Mouse (Mus musculus) right cerebral cortex, postnatal 4 days (tissue): Measurements from ENCODE around the gene Mrpl23.

Experiments
- DNase-seq: peaks from one replicate; pipeline ENCODE4 v3.0.0-alpha.2; 2022

Gene Mrpl23

DNA sequence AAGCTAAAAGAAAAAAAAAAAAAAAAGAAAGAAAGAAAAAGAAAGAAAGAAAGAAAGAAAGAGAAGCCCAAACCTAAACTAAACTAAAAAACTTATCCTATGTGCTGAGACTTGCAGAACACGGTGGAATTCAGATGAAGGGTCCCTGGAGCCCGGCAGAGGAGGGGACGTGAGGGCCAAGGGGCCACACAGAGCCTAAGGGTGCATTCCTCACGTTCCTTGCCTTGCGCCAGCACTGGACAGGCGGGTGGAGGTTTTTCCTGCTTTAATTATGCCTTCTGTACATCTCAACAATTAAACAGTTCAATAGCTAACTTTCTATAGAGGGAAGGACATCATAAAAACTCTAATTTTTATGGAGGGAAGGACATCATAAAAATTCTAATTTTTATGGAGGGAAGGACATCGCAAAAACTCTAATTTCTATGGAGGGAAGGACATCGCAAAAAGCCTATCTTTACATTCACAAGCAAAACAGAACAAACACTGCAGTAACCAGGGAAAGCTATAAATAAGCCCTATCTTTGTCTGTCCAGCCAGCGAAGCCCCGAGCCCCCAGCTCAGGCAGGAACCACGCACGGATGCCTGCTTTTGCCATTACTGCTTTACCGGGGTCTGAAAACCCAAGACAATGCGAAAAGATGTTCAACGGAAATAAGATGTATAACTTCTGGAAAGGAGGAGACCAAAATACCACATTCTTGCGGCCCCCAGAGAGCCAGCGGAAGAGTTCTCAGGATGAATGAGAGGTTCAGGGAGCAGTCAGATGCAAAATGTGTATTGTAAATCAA lies 9.1 kb upstream of the Mrpl23 start:
- DNase-seq: no peak

DNA sequence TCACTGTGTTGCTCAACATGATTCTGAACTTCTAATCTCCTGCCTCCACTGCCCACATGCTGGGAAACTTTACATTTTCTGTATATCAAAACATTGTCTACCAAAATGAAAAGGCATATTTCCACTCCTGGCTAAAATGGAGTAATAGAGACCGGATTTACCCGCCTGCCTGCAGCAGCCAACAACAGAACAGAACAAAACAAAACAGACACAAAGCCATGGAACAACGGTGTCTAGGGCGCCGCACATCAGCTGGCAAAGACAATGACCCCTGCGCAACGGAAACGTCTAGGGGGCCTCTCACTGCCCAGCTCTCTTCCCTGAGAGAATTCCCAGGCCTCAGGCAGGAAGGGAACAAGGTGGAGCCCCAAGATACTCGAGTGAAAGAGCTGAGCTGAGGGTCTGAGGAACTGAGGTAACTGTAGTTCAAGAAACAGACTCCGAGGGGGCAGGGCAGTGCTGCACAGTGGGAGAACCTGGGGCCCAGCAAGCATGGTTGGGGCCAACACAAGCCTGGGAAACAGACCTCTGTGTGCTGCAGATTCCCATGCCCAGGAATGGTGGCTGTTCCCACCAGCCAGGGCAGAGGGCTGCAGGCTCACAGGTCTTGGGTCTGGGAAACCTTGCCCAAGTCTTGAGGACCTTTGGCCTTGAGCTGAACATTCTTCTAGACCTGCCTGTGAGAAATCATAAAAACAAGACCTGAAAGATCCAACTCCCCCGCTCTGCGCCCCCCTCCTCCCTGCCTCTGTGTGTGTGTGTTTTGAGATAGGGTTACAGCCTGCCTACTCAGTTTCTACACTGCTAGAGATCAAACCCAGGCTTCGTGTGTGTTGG lies 6.9 kb upstream of the Mrpl23 start:
- DNase-seq: no peak

DNA sequence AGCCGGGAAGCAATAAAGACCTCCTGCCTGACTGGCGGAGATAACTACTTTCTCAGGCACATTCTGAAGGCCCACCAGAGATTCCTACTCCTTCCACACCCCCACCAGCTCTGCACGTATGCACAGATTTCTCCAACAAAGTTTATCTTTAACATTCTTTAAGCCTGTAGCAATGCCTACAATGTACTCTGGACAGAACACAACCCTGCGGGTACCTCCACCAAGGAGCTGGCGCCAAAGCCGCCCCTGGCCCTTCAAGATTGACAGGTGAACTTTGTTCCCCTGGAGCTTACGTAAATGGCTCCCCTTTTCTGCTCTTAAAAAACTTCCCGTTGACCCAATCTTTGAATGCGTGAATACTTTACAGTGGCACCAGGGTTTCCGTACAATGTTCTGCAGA lies 3.1 kb upstream of the Mrpl23 start:
- DNase-seq: no peak

DNA sequence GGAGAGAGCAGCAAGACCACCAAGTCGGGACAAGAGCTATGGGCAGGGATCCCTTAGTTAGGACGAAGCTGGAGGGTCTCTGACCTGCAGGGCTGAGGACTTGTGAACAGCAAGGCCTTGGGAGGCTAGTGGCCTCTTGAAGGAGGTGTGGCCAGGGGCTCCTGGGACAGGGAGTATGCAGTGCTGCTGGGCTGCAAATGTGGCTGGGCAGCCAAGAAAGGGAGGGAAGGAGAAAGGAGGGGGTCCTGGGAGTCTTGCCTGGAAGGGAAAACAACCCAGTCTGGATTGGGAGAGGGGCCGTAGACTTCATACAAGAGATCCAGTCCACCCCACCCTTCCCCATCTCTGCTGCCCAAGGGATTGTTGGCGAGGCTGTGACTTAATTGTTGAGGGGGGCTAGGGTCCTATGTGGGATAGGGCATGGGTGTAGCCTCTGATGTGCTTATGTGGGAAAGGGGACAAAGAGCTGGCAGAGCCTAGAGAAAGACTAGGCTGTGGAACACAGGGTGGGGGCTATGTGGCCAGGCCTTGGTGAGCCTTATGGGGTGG lies 439 bp upstream of the Mrpl23 start:
- DNase-seq: no peak

DNA sequence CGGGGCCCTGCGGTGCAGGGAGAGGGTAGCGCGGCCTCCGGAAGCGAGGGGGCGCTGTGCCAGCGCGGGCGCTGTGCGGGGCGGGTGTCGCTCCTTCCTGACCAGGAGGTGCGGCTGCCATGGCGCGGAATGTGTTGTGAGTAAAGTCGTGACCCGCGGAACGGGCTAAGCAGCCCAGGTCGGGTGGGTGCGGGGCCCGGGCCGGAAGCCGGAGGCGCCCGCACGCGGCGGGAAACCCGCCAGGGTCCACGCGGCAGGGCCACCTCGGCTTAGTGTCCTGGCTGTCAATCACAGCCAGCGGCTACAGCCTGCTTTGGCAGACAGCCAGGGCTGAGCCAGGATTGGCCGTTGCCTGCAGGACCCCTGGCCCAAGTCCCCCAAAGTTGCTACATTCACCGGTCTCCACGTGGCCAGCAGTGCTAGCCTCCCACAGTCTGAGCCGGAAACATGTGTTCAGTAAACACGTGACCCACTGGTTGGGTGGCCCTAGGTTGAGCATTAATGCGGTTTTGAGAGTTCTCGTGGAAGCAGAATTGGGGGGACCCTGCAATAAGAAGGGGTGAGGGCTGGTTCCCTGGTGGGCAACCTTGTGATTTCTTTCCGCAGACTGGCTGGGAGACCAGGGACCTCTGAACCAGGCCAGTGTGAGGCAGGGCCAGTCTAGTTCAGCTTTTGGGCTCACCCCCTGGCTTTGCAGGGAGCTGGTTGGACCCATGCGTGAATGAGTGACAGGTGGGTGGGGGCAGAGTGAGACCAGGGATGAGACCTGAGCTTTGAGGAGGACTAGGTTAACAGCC lies 771 bp downstream of the Mrpl23 start:
- peak; percentile 94 for DNase-seq

- DNase-seq: no peak
These were observed 2.6 kb downstream of the Mrpl23 start for GRCm38 (mm10) chr7:142535116-142535515.

DNA sequence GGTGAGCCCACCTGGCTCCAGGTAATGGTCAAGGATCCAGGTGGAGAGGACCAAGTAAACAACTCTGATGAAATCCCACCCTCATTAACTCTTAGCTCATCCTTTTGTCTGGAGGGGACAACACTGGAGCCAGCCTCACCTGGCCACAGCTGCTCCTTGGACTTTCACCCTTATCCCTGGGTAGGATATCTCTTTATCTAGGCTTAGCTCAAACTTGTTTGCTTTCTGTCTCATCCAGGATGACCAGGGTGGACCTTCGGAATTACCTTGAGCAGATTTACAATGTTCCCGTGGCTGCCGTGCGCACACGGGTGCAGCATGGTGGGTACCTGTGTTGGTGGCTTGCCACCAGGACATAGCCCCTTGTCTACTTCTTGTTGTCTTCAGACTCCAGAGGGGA lies 3.3 kb downstream of the Mrpl23 start:
- no peak for DNase-seq

GRCm38 (mm10) chr7:142537181-142537580 lies 4.7 kb downstream of the Mrpl23 start:
- DNase-seq: no peak

GRCm38 (mm10) chr7:142537879-142538278 lies 5.4 kb downstream of the Mrpl23 start:
- DNase-seq: peak; percentile 88

DNA sequence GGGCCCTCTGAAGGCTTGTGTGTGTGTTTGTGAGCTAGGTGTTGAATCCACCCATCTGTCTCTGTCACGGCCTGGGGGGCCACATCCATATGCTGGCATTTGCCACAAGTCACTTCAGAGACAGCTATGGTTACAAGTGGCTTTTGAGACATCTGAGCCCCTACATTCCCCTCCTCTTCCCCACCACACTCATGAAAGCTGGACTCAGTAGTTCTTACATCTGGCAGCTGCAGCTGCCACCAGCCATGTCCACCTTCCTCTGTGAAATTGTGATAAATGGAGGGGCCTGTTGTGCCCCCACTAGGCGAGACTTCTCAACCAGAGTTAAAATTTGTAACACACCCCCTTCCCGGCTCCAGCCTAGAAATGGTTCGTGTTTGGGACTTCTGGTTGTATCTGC lies 5.8 kb downstream of the Mrpl23 start:
- DNase-seq: no peak

DNA sequence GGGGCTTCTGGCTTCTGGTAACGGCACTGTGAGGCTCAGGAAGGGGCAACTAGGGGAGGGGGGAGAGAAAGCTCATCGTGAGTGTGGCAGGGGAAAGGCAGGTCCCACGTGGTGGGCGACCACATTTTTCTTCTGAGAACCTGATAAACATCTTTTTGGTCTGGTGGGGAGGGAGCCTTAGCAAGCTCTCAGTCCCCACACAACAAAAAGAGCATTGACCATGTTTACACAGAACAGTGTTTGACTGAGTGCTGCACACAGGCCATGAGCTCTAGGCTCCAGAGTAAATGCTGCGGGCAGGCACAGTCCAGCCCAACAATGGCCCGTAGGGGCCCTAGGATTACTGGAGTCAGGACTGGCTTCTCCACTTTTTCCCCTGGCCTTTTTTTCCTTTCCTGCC lies 6.3 kb downstream of the Mrpl23 start:
- DNase-seq: no peak

- no peak for DNase-seq
These were observed 7.3 kb downstream of the Mrpl23 start for GRCm38 (mm10) chr7:142539828-142540227.

DNA sequence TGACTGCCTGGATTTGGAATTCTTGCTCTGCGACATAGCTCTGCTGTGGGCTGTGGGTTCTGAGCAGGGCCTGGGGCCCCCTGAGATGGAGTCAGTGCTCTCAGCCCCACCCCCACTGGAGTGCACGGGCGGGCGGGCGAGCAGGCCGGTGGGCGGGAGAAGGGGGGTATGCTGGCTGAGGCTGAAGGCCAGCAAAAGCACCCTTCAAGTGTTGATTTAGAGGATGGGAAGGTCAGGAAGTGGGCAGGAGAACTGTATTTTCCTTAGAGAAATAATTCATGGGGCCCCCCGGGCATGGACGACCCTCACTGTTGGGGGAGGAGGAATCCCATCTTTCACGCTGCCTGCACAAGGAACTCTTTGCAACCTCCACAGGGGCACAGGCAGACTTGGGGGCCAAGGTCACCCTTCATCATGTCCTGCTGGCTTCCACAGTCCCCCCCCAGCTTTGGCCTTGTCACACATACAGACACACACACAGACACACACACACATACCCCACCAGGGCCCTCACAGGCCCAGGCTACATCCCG lies 10.4 kb downstream of the Mrpl23 start:
- DNase-seq: no peak

GRCm38 (mm10) chr7:142545967-142546366 lies 13.5 kb downstream of the Mrpl23 start:
- DNase-seq: no peak

GRCm38 (mm10) chr7:142547874-142548273 lies 15.4 kb downstream of the Mrpl23 start:
- no peak for DNase-seq

DNA sequence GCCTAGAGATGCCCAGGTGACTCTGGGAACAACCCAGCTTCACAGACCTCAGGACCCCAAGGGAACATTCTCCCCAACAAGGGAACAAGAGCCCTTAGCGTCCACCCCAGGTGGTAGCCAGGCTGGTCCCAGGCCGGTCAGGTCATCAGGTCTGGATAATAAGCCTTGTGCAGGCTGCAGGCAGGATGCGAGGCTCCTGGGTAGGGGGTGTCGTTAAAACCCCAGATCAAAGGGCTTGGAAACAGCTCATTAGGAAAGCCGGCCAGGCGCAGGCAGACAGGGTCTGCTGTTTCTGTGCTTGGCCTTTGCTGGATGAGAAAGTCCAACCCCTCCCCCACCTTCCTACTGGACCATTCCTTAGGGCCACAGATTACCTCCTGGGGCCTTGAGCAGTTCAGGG lies 16.2 kb downstream of the Mrpl23 start:
- no peak for DNase-seq

DNA sequence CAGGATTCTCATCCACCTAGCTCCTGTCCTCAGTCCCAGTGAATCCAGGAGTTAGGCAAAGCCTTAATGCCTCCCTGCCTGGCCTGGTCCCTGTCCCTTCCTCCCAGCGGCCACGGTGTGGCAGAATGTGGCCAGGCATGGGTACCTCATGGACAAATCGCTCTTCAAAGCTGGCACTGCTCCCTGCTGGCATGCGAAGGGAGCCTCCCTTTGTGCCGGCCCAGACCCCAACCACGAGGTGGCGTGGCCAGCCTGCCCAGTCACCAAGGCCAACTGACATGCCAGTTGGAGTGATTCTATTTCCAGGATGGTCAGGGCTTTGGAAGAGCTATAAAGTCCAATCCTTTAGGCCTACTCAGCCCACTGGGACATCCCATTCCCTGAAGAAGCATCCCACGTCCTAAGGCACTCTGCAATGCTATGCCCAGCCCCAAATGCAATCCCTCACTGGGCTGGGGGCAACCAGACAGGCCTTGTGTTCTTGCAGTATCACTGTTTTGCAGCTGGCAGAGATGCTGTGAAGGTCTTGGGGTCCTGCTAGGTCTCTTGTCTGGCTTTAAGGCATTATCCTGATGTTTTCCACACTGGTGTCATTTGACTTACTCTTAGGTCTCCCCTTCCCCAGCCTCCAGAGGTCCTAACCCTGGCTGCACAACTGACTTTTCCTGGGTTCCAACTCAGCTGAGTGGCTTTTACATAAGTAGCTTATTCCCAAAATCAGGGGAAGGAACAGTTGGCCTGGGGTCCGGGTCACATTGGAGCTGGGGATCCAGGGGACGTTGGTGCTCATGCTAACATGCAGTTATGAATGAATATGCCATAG lies 17.7 kb downstream of the Mrpl23 start:
- DNase-seq: no peak

- no peak for DNase-seq
These were observed 18.5 kb downstream of the Mrpl23 start for GRCm38 (mm10) chr7:142550935-142551373.

DNA sequence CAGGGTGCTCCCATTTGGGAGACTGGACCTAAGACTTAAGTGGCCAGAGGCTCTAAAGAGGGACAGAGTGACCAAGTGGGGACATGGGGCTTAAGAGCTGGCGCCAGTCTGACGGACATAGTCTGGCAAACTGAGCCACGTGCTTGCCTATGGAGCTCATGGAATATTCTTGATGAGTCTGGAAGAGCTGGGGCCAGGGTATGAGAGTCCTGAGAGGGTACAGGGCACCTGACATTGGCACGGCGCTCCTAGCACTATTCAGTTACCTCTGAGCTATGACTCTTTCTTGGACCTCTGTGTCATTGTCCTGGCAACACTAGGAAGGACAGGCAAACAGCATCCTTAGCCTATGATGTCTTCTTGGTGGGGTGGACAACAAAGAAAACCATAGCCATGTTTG lies 19.2 kb downstream of the Mrpl23 start:
- DNase-seq: no peak

DNA sequence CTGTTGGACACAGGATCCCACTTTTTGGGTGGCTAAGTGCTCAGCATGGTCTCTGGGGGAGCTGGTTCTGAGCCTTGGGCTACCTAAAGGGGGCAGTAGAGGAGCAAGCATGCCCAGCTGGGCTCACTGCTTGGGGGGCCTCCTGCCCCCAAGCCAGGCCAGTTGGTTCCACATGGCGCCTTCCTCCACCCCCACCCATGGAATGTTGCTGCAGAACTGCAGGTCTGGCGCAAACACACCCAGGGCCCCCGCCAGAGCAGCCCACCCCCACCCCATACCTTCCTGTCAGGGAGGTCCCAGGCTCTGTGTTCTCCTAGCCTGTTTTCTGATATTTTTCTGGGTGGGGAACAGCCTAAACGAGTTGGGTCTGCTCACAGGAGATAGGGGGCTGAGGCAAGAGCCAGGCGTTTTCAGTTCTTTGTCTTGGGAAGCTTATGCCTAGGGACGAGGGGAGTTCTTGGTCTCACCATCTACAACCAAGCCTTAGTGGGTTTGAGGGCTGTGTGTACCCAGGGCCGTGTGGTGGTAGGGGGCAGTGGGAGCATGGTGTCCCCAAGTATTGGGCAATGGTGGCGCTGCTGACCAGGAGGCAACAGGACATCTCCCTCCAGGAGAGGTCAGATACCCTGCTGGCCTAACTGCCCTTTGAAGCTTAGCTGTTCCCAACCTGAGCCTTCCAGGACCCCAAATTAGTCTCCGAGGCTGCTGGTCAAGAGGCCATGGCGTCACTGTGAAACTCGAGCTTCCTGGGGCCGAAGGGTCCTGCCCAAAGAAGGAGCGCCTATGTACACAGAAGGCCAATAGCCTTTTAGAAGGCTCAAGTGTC lies 20.3 kb downstream of the Mrpl23 start:
- DNase-seq: no peak
